ENCODE assay signal across 12 mouse cellular contexts in the genomic region with DNA sequence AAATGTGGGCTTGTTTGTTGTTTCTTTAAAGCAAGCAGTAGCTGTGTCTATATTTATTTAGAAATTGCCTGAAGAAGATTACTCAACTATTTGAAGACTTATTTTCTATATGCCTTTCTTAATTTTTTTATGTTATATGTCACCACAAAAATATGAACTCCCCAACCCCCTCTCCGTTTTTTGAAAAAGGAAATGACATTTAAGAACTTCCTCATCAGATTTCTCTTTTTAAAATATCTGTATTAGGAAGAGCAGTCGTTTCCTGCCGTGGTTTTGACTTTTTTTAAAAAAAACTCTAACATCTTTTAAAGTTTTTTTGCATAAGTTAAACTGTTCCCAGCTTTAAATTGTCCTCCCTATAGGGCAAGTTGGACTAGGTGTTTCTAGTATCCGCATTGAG. TPM values are rescaled to one million over a fixed set of nuclear protein-coding genes. Genes with fewer than 3 reads are reported as not detected.
"Had no signal": no experiment of that assay in that cellular context is flagged by ENCODE, and none has a peak within 500 bp of the region (broad histone marks: within the 10 kb centered on the region; RNA-seq: fewer than 3 reads in every experiment).

No protein-coding gene starts in this region.

- H3K4me3 ChIP-seq: limb, embryonic 12.5 days; liver, embryonic 15.5 days; midbrain, embryonic 13.5 days; stomach, embryonic 15.5 days had no signal

- H3K27me3 ChIP-seq: limb, embryonic 12.5 days; liver, embryonic 15.5 days; midbrain, embryonic 13.5 days; stomach, embryonic 15.5 days had no signal

- ATAC-seq: intestine, embryonic 16.5 days; lung, postnatal 0 days; midbrain, embryonic 13.5 days had no signal

- H3K4me1 ChIP-seq: midbrain, embryonic 13.5 days; stomach, embryonic 15.5 days had no signal

- H3K27ac ChIP-seq: limb, embryonic 12.5 days; liver, embryonic 15.5 days; midbrain, embryonic 13.5 days; stomach, embryonic 15.5 days had no signal

- DNase-seq: kidney, adult 8-10 months; kidney, postnatal 25 days; lung, adult 2 months; right cerebral cortex, postnatal 25 days; thymus, postnatal 36 days had no signal

- H3K9ac ChIP-seq: limb, embryonic 12.5 days; liver, embryonic 15.5 days; midbrain, embryonic 13.5 days; stomach, embryonic 15.5 days had no signal

RNA-seq across cellular contexts. Expression of gene Rag1, which starts 50.0 kb away (rescaled TPM):
- polyA plus RNA-seq: small intestine, adult 2 months had no signal
